Mouse (Mus musculus) heart, postnatal 14 days (tissue): ENCODE results near the gene Tnfaip6. TPM values are rescaled to one million over a fixed set of nuclear protein-coding genes. Genes with fewer than 3 reads are reported as not detected.

ENCODE experiments used
- DNase-seq, 2 experiments: peaks; one replicate each; pipeline ENCODE4 v3.0.0; 2021 to 2022
- intact Hi-C: fragments of 180-260 bp; cut with DNase I; formaldehyde crosslinking; loops from one replicate; pipeline ENCODE4 v1.15.1; 2025
- total RNA-seq, 2 experiments: library from RNA; stranded (reverse); gene quantifications; 2 replicates each; pipeline ENCODE4 v1.2.3; 2021

Gene Tnfaip6
- total RNA-seq, 2 experiments from 2014 or later: 1.2 to 1.3 TPM

- no peak for DNase-seq
- intact Hi-C loops: no loop called here
Observed at GRCm38 (mm10) chr2:52046032-52046431, 8.2 kb downstream of the Tnfaip6 start.

DNA sequence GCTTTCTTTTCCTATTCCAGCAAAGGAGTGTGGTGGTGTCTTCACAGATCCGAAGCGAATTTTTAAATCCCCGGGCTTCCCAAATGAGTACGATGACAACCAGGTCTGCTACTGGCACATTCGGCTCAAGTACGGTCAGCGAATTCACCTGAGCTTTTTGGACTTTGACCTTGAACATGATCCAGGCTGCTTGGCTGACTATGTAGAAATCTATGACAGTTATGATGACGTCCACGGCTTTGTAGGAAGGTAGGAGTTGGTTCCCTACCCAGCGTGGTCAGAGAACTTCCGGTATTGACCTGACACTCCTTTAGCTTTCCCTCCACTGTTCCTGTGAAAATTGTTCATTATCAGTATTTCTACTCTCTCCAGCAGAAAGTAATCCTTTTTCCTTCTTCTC, 13.0 kb downstream of the Tnfaip6 start:
- intact Hi-C loops: no loop called here

GRCm38 (mm10) chr2:52052335-52052734, 14.5 kb downstream of the Tnfaip6 start:
- intact Hi-C loops: no loop called here

More for the DNA sequence above, 13.0 kb downstream of the Tnfaip6 start:
- no peak for DNase-seq

GRCm38 (mm10) chr2:52053502-52053901, 15.7 kb downstream of the Tnfaip6 start:
- intact Hi-C loops: no loop called here
- peak; percentile 10 to 12 for DNase-seq

More at GRCm38 (mm10) chr2:52052335-52052734, 14.5 kb downstream of the Tnfaip6 start:
- no peak for DNase-seq

GRCm38 (mm10) chr2:52055616-52056015, 17.8 kb downstream of the Tnfaip6 start:
- DNase-seq: no peak

DNA sequence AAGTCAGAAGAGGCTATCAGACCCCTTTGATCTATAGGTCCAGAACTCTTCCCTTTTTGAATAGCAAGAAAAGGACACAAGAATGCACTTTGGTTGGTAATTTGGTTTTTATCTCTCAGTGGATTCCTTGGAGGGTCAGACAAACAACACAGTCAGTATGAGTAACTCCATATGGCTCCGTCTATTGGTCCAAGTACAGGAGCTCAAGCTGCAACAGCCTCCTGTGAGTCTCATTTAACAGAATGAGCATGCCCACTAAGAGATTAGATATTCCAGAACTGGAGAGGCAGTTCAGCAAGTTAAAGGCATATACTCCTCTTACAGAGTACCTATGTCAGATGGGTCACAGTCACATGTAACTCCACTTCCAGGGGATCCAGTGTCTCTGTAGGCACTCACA, 19.3 kb downstream of the Tnfaip6 start:
- no peak for DNase-seq
- intact Hi-C loops: no loop called here

More at GRCm38 (mm10) chr2:52055616-52056015, 17.8 kb downstream of the Tnfaip6 start:
- intact Hi-C loops: no loop called here

GRCm38 (mm10) chr2:52057681-52058080, 19.9 kb downstream of the Tnfaip6 start:
- DNase-seq: no peak
- intact Hi-C loops: no loop called here

DNA sequence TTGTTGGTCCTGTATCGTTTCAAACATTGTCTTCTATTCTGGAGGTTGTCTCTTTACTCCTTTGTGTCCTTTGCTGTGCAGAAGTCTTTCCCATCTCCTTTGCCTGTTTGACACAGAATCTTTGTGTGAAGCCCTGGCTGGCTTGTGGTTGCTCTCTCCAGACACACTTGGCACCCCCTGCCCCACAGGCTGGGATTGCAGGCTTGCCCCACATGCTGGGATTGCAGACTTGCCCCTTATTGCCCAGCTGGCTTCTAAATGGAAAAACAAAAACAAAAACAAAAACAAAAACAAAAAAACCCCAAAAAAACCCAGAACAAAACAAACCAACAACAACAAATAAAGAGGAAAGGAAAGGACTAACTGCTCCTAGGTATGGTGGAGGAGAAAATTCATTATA, 30.8 kb downstream of the Tnfaip6 start:
- intact Hi-C loops: no loop called here
- no peak for DNase-seq

GRCm38 (mm10) chr2:52070816-52071215, 33.0 kb downstream of the Tnfaip6 start:
- DNase-seq: no peak

DNA sequence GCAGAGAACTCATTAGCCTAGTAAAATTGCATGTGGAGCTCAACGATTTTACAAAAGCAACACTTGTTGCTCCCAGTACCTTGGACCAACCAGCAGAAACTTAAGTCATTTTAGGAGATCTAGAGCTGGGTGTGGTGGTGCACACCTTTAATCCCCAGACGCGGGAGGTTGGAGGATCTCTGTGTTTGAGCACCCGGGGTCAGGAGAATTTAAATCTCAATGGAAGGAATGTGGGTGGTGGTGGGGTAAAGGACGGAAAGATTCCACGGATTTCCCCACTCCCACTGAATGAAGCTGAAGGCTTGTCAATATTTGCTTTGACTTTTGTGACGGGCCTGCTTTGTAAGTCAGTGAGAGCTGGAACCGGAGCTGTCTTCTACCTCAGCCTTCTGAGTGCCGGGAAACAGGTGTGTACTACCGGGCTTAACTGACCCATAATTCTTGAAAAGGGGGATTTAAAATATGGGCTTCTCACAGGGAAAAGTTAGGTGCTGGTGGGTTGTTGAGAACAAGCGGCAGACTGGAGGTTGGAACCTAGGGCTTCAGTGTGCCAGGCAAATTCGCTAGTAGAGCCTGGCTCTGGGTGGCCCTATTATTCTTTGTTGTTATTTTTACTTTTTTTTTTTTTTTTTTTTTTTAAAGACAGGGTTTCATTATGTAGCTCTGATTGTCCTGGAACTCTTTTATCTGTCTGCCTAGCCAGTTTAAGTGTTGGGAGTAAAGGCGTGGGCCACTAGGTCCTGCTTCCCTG, 33.6 kb downstream of the Tnfaip6 start:
- DNase-seq: no peak
- intact Hi-C loops: loop anchor here (5.0 kb wide), 1 partner anchor 134 kb away; the partner anchor contains the start of gene Rbm43

More at GRCm38 (mm10) chr2:52070816-52071215, 33.0 kb downstream of the Tnfaip6 start:
- intact Hi-C loops: loop anchor here (5.0 kb wide), 1 partner anchor 134 kb away; the partner anchor contains the start of gene Rbm43

GRCm38 (mm10) chr2:52072065-52072490, 34.3 kb downstream of the Tnfaip6 start:
- no peak for DNase-seq
- intact Hi-C loops: loop anchor here (2.0 to 5.0 kb wide), 2 partner anchors 99 to 135 kb away; partner anchors contain the start of genes Nmi and Rbm43

DNA sequence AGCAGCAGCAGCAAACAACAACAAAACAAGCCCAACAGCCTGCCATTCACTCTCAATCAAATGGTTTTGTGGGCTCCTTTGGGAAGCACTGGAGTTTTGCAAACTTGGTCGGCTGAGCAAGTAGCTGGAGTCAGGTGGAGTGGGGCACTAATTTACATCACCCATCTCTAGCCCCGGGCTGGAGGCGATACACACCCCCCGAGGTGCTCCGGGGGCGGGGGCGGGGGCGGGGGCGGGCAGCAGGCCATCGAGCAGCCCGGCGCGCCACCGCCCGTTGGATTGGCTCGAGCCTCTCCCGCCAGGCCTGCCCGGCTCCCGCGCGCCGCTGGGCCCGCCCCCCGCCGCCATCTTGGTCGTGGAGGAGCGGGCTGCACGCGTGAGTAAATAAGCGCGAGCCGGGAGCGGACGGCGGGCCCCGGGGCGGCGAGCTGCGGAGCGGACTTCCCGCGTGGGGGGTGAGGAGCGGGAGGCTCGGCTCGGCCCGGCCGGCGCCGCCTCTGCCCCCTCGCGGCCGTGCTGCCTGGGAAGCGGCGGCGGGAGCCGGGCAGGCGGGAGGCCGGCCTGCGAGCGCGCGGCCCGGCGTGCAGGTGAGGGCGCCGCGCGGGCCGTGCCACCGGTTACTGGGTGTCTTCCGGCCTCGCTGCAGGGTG, 34.8 kb downstream of the Tnfaip6 start, which contains the start of gene Rif1:
Gene Rif1, plus strand, starts transcription at position 342 of the 650 bp plus-strand sequence.
- peak; percentile 88 to 91 for DNase-seq
- intact Hi-C loops: loop anchor here (2.0 to 5.0 kb wide), 2 partner anchors 100 to 135 kb away; partner anchors contain the start of genes Nmi and Rbm43

DNA sequence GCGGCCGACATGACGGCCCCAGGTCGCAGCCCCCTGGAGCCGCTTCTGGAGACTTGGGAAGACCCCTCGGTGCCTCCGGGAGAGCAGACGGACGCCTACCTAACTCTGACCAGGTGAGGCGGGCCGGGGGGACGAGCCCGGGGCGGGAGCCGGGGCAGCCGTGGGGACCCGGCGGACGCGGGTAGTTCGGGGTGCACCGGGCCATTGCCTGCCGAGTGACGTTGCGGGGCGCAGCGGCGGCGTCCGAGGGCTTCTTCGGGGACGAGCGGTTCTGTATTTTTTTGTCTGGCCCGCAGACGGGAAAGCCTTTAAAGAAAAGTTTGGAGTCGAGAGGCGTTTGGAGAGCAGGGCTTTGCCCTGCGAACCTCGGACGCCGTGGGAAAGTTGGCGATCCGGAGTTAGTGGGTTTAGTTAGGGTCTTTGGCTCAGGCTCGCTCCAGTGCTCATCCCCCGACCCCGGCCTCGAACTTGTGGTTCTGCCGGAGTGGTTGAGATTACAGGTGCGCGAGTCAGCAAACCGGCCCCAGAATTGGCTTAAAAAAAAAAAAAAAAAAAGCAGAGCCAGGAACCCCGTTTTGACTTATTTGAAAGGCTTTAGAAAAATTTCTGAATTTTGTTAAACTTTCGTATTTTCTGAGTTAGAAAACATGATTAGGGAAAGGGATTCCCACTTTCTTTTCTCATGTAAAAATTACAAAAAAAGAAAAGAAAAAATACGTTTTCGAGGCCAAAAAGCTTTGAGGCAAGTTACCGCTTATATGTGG, 35.5 kb downstream of the Tnfaip6 start:
- DNase-seq: peak; percentile 40 to 49
- intact Hi-C loops: loop anchor here (2.0 to 5.0 kb wide), 2 partner anchors 101 to 136 kb away; partner anchors contain the start of genes Nmi and Rbm43

GRCm38 (mm10) chr2:52078666-52079065, 40.9 kb downstream of the Tnfaip6 start:
- no peak for DNase-seq
- intact Hi-C loops: no loop called here

DNA sequence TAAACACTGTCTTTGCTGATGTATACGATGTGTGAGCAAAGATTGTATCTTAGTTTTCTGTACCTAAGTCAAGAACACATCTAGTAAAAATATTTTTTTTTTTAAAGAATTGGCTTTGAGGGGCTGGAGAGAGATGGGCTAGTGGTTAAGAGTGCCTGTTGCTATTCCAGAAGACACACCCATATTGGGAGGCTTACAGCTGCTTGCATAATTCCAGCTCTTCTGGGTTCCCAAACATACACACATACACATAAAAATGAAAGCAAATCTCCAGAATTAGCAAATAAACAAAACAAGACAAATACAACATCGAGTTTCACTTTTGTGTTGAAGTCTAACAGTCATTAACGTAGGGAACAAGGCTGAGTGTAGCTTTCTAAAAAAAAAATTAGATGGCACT, 46.2 kb downstream of the Tnfaip6 start:
- no peak for DNase-seq
- intact Hi-C loops: loop anchor here (1.0 kb wide), 1 partner anchor 16 kb away; no protein-coding TSS in a partner anchor

- no peak for DNase-seq
- intact Hi-C loops: loop anchor here (1.0 kb wide), 1 partner anchor 16 kb away; no protein-coding TSS in a partner anchor
Observed at GRCm38 (mm10) chr2:52084571-52084970, 46.8 kb downstream of the Tnfaip6 start.
